Mouse (Mus musculus): ENCODE measurements around the gene Lrch4. TPM values are rescaled to one million over a fixed set of nuclear protein-coding genes. Genes with fewer than 3 reads are reported as not detected.
"Not testable (repeated sequence)": the region's sequence is repeated elsewhere in the genome, so short reads cannot be mapped to it uniquely, and the experiment has no call there.

Lrch4 gene
- polyA plus RNA-seq, 1 experiment from 2014 or later, result 26.4 TPM

- 76% methylated on average over 5 of the region's 5 CpGs for WGBS (ENCODE audit: insufficient replicate concordance)
- Histone ChIP-seq H3K9ac (no peak overlapping the region), H3K4me3 (replicated peaks) (no peak overlapping the region), H3K36me3 (replicated peaks) (no peaks in the 10 kb centered on the region), H3K27ac (replicated peaks) (no peak overlapping the region), H3K9me3 (replicated peaks) (no peaks in the 10 kb centered on the region), H3K27me3 (peaks cover 20% of the 10 kb centered on the region), H3K4me2 (no peak overlapping the region), H3K4me1 (replicated peaks) (peaks cover 20% of the 10 kb centered on the region)
- no peak for ATAC-seq (ENCODE audit: insufficient read depth)
Measured at GRCm38 (mm10) chr5:137613076-137613475, 15.8 kb upstream of the Lrch4 start.

DNA sequence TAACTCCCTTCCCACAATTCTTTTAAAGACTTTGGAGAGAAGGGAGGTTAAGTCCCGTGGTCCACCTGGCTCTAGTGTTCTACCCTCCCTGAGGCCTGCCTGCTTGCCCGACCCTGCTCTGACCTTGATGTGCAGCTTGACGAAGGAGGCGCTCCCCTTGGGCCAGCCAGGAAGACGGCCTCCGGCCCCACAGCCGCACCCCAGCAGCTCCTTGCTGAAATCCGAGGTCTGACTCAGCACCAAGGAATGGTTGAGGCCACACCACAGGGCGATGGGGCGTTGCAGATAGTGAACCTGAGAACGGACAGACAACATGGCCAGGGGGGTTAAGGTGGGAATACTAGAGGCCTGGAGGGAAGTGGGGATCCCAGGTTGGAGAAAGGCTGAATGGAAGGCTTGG, 15.4 kb upstream of the Lrch4 start, which contains the start of gene Pcolce:
Pcolce (minus strand) TSS at position 235 of the 400 bp plus-strand sequence.
- no peak for ATAC-seq (ENCODE audit: insufficient read depth)
- H3K4me3 ChIP-seq (replicated peaks), result no peak within 1 kb of the TSS
- H3K4me1 ChIP-seq (replicated peaks), result peaks cover 20% of the 10 kb centered on the region
- H3K36me3 ChIP-seq (replicated peaks), result no peaks in the 10 kb centered on the region
- no peak within 1 kb of the TSS for H3K9ac ChIP-seq
- 50% methylated on average over 11 of the region's 11 CpGs for WGBS (ENCODE audit: insufficient replicate concordance)
- H3K27ac ChIP-seq (replicated peaks), result no peak within 1 kb of the TSS
- peaks cover 20% of the 10 kb centered on the region for H3K27me3 ChIP-seq
- no peak within 1 kb of the TSS for H3K4me2 ChIP-seq
- no peaks in the 10 kb centered on the region for H3K9me3 ChIP-seq (replicated peaks)

DNA sequence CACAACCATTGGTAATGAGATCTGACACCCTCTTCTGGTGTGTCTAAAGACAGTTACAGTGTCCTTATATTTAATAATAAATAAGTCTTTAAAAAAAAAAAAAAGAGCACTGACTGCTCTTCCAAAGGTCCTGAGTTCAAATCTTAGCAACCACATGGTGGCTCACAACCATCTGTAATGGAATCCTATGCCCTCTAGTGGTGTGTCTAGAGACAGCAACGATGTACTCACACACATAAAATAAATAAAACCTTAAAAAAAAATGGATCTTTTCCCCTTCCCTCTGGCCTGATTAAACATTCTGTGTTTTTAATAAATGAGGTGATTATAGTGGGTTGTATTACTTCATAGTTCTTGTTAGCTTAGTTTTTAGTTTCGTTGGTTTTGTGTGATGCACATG, 14.0 kb upstream of the Lrch4 start:
- not testable (repeated sequence) for H3K9me3 ChIP-seq (replicated peaks); H3K36me3 ChIP-seq (replicated peaks); H3K9ac ChIP-seq; H3K4me3 ChIP-seq (replicated peaks); ATAC-seq (ENCODE audit: insufficient read depth); H3K27ac ChIP-seq (replicated peaks); H3K4me2 ChIP-seq
- H3K4me1 ChIP-seq (replicated peaks), result peaks cover 20% of the 10 kb centered on the region
- 87% methylated on average over 2 of the region's 2 CpGs for WGBS (ENCODE audit: insufficient replicate concordance)
- H3K27me3 ChIP-seq, result peaks cover 16% of the 10 kb centered on the region

- Histone ChIP-seq H3K4me1 (replicated peaks) (peaks cover 16% of the 10 kb centered on the region), H3K4me2 (no peak overlapping the region), H3K4me3 (replicated peaks) (no peak overlapping the region), H3K9me3 (replicated peaks) (no peaks in the 10 kb centered on the region), H3K27me3 (peaks cover 16% of the 10 kb centered on the region), H3K9ac (no peak overlapping the region), H3K27ac (replicated peaks) (no peak overlapping the region), H3K36me3 (replicated peaks) (no peaks in the 10 kb centered on the region)
- 64% methylated on average over 7 of the region's 7 CpGs for WGBS (ENCODE audit: insufficient replicate concordance)
- ATAC-seq (ENCODE audit: insufficient read depth), result no peak
Measured at GRCm38 (mm10) chr5:137615347-137615746, 13.6 kb upstream of the Lrch4 start.

DNA sequence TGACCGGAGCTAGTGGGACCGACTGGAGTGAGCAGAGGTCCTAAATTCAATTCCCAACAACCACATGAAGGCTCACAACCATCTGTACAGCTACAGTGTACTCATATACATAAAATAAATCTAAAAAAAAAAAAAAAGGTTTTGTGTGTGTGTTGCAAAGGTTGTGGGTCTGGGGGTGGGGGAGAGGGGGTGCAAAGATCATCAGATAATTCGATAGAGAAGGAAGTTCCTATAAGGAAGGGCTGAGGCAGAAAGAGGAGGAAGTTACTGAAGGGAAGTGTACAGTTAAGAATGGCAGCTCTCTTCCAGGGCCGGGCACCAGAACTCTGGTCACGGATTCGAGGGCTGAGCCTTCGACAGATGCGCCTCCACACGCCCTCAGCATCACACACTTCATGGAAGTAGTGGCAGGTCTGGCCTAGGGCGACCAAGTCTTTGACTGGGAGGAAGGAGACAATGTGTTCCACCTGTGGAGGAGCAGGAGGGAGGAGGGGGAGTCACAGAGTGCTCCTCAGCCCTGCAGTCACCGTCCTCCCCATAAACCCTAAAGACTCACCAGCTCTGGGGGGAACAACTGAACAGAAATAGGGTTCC, 4.9 kb upstream of the Lrch4 start:
- no peak overlapping the region for H3K27ac ChIP-seq (replicated peaks)
- peaks cover 12% of the 10 kb centered on the region for H3K4me1 ChIP-seq (replicated peaks)
- H3K9ac ChIP-seq, result no peak overlapping the region
- ATAC-seq (ENCODE audit: insufficient read depth), result no peak
- no peaks in the 10 kb centered on the region for H3K36me3 ChIP-seq (replicated peaks)
- no peak overlapping the region for H3K4me2 ChIP-seq
- H3K27me3 ChIP-seq, result peaks cover 4% of the 10 kb centered on the region; the same call in 1 of the 2 replicates
- WGBS (ENCODE audit: insufficient replicate concordance), result 30% methylated on average over 11 of the region's 11 CpGs
- H3K4me3 ChIP-seq (replicated peaks), result no peak overlapping the region
- H3K9me3 ChIP-seq (replicated peaks), result no peaks in the 10 kb centered on the region

- 2% methylated on average over 9 of the region's 9 CpGs for WGBS (ENCODE audit: insufficient replicate concordance)
- ATAC-seq (ENCODE audit: insufficient read depth), result no peak
- Histone ChIP-seq H3K27ac (replicated peaks) (peak overlapping the region; percentile 86), H3K36me3 (replicated peaks) (peaks cover 3% of the 10 kb centered on the region; the same call in 1 of the 2 replicates), H3K9ac (peak overlapping the region; percentile 73), H3K9me3 (replicated peaks) (no peaks in the 10 kb centered on the region), H3K27me3 (peaks cover 1% of the 10 kb centered on the region; the same call in 1 of the 2 replicates), H3K4me3 (replicated peaks) (peak overlapping the region; percentile 96), H3K4me1 (replicated peaks) (peaks cover 50% of the 10 kb centered on the region), H3K4me2 (peak overlapping the region; percentile 93)
Measured at GRCm38 (mm10) chr5:137627991-137628390, 930 bp upstream of the Lrch4 start.

DNA sequence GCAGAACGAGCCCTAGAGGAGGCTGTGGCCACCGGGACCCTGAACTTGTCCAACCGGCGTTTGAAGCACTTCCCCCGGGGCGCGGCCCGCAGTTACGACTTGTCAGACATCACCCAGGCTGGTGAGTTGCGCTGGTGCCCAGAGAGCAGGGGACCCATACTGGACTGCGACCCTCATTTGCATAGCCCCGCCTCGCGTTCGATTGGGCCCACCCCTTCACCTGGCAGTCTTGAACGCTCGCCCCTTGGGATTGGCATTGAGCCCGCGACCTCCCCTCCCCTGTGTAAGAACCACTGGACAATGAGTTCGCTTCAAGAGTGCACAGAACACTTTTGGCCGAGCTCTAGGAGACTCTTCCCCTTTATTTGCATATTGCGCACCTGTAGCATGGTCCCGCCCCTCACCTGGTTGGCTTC, 393 bp downstream of the Lrch4 start:
- peak overlapping the region; percentile 97 for H3K27ac ChIP-seq (replicated peaks)
- H3K9ac ChIP-seq, result peak overlapping the region; percentile 87
- peak overlapping the region; percentile 93 for H3K4me2 ChIP-seq
- peaks cover 58% of the 10 kb centered on the region for H3K4me1 ChIP-seq (replicated peaks)
- H3K36me3 ChIP-seq (replicated peaks), result peaks cover 16% of the 10 kb centered on the region
- H3K27me3 ChIP-seq, result no peaks in the 10 kb centered on the region
- H3K9me3 ChIP-seq (replicated peaks), result no peaks in the 10 kb centered on the region
- ATAC-seq (ENCODE audit: insufficient read depth), result peak; percentile 30
- under 1% methylated on average over 23 of the region's 23 CpGs for WGBS (ENCODE audit: insufficient replicate concordance)
- H3K4me3 ChIP-seq (replicated peaks), result peak overlapping the region; percentile 96

DNA sequence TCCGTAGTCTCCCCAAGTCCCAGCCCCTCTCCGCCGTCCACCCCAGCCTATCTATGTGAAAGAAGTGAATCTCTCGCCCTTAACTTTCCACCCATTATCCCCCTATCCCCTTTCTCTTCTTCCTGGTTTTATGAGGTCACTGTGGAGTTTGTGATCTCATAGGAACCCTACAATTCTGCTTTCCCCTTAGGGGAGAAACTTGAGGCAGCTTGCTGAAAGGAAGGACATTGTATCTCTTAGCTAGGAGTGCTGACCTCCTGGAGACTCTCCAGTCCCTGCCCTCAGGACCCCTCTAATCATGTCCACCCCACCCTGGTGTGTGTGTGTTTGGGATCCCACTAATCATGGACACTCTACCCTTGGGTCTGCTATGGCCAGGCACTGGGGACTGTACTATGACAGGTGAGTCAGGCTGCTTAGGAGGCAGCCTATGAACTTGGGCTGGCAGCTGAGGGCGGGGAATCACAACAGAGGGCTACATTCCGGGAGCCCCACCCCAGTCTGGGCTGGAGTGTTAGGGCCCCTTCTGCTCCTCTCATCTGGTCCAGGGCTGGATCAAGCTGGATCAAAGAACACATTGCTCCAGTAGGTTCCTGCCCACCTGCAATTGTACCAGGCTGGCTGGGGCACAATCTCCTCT, 1.1 kb downstream of the Lrch4 start:
- ATAC-seq (ENCODE audit: insufficient read depth), result no peak
- WGBS (ENCODE audit: insufficient replicate concordance), result 2% methylated on average over 6 of the region's 6 CpGs

GRCm38 (mm10) chr5:137630602-137631001, 1.7 kb downstream of the Lrch4 start:
- peaks cover 58% of the 10 kb centered on the region for H3K4me1 ChIP-seq (replicated peaks)
- ATAC-seq (ENCODE audit: insufficient read depth), result no peak
- no peaks in the 10 kb centered on the region for H3K27me3 ChIP-seq
- H3K9me3 ChIP-seq (replicated peaks), result no peaks in the 10 kb centered on the region
- H3K9ac ChIP-seq, result peak overlapping the region; percentile 87
- 20% methylated on average over 3 of the region's 3 CpGs for WGBS (ENCODE audit: insufficient replicate concordance)
- peak overlapping the region; percentile 93 for H3K4me2 ChIP-seq
- peak overlapping the region; percentile 97 for H3K27ac ChIP-seq (replicated peaks)
- peaks cover 28% of the 10 kb centered on the region for H3K36me3 ChIP-seq (replicated peaks)
- peak overlapping the region; percentile 96 for H3K4me3 ChIP-seq (replicated peaks)

More for the DNA sequence above, 1.1 kb downstream of the Lrch4 start:
- Histone ChIP-seq H3K4me3 (replicated peaks) (peak overlapping the region; percentile 96), H3K4me1 (replicated peaks) (peaks cover 58% of the 10 kb centered on the region), H3K4me2 (peak overlapping the region; percentile 93), H3K27me3 (no peaks in the 10 kb centered on the region), H3K9me3 (replicated peaks) (no peaks in the 10 kb centered on the region), H3K9ac (peak overlapping the region; percentile 87), H3K36me3 (replicated peaks) (peaks cover 22% of the 10 kb centered on the region), H3K27ac (replicated peaks) (peak overlapping the region; percentile 97)

DNA sequence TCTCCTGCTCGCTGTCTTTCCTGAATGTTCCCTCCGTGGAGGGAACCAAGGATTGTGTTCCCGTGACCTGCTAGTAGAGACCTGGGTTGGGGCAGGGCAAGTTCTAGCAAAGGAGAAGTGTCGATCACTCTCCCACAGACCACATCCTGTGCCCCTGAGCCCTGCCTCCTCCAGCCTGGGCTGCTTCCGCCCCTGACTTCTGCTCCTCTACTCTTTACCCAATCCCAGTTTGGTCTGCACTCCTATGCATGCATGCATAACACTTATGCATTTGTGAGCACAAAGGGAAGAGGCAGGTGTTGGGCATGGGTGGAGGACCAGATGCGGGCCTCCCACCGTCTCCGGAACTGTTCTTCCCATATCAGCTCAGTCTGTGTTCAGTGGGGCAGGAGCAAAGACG, 2.2 kb downstream of the Lrch4 start:
- peaks cover 58% of the 10 kb centered on the region for H3K4me1 ChIP-seq (replicated peaks)
- H3K36me3 ChIP-seq (replicated peaks), result peaks cover 34% of the 10 kb centered on the region
- H3K9me3 ChIP-seq (replicated peaks), result no peaks in the 10 kb centered on the region
- H3K4me3 ChIP-seq (replicated peaks), result peak overlapping the region; percentile 96
- H3K9ac ChIP-seq, result peak overlapping the region; percentile 87; the same call in 1 of the 2 replicates
- H3K4me2 ChIP-seq, result peak overlapping the region; percentile 93
- peak overlapping the region; percentile 97 for H3K27ac ChIP-seq (replicated peaks)
- no peak for ATAC-seq (ENCODE audit: insufficient read depth)
- no peaks in the 10 kb centered on the region for H3K27me3 ChIP-seq
- 19% methylated on average over 9 of the region's 9 CpGs for WGBS (ENCODE audit: insufficient replicate concordance)

DNA sequence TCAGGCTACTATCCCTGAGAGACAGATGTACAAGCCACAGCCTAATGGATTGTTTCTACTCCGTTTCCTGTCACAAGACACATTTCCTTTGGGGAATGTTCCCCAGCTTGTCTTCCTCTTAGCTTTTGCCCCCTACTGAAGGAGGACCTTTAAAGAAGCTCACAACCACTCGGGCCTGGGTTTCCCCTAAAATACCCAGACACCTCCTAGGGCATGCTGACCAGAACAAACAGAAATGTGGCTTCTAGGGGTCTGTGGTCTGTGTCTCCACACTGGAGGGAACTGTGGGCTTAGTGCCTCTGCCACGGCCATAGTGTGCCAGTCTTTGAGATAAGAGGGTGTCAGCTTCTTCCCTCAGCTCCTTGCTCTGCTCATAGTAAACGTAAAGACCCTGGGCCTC, 2.7 kb downstream of the Lrch4 start:
- H3K9ac ChIP-seq, result peak overlapping the region; percentile 87; the same call in 1 of the 2 replicates
- 14% methylated on average over 4 of the region's 4 CpGs for WGBS (ENCODE audit: insufficient replicate concordance)
- no peaks in the 10 kb centered on the region for H3K9me3 ChIP-seq (replicated peaks)
- H3K27ac ChIP-seq (replicated peaks), result peak overlapping the region; percentile 97
- peaks cover 38% of the 10 kb centered on the region for H3K36me3 ChIP-seq (replicated peaks)
- H3K4me2 ChIP-seq, result peak overlapping the region; percentile 93
- peak overlapping the region; percentile 29 for H3K4me3 ChIP-seq (replicated peaks)
- peaks cover 58% of the 10 kb centered on the region for H3K4me1 ChIP-seq (replicated peaks)
- no peaks in the 10 kb centered on the region for H3K27me3 ChIP-seq
- ATAC-seq (ENCODE audit: insufficient read depth), result no peak
